Mouse (Mus musculus): ENCODE measurements around the gene Rpl31. TPM values are rescaled to one million over a fixed set of nuclear protein-coding genes. Genes with fewer than 3 reads are reported as not detected.

Gene Rpl31
- total RNA-seq, 1 experiment: 1,395 TPM

DNA sequence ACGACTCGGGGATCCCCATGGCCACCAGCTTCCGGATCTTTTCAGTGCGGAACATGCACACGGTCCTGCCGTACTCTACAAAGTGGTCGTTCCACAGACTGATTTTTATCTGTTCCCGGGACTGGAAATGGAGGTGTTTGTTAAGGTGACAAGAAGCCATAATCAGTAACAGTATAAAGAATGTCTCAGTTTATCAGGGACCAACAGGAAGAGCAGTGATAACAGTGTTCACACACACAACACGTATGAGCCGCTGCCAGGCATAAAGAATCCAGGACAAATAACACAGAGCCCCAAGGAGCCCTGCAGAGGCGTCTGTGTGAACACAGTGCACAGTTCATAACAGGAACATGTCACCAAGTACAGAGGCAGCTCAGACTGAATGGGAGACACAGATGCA lies 21.7 kb downstream of the Rpl31 start:
- no peaks in the 10 kb centered on the region; the same call in 1 of the 2 replicates for H3K36me3 ChIP-seq (ENCODE audit: control insufficient read depth, insufficient read depth, low read length, poor library complexity, severe bottlenecking)
- in situ Hi-C loops (cut with MboI; ENCODE audit: low sequenced_read_pairs in 2 of 2, unreplicated experiment in 2 of 2): loop anchor here in 1 of 2 experiments (25.0 kb wide), 1 partner anchor 123 kb away; no protein-coding TSS in a partner anchor
- no peak overlapping the region for H3K27ac ChIP-seq (ENCODE audit: insufficient read depth, low read depth, low read length, poor library complexity, severe bottlenecking)
- no peaks in the 10 kb centered on the region for H3K9me3 ChIP-seq (ENCODE audit: control insufficient read depth, insufficient read depth, low read depth, low read length)
- H3K9ac ChIP-seq (ENCODE audit: insufficient read depth, low read depth, low read length, poor library complexity, severe bottlenecking): no peak overlapping the region
- H3K4me1 ChIP-seq (ENCODE audit: control insufficient read depth in 2 of 2, insufficient read depth in 2 of 2, low read length in 2 of 2, poor library complexity in 1 of 2): no peaks in the 10 kb centered on the region
- H3K4me3 ChIP-seq (ENCODE audit: insufficient read depth in 1 of 2, low read depth in 1 of 2, low read length in 2 of 2, poor library complexity in 1 of 2, severe bottlenecking in 1 of 2): no peak overlapping the region
- no peak for DNase-seq (ENCODE audit: low read depth, low spot score)
- TF ChIP-seq MAFK (IDR thresholded peaks at IDR 0.05; ENCODE audit: insufficient read depth, low read depth, low read length): no peak
- TF ChIP-seq ZC3H11A (IDR thresholded peaks at IDR 0.05; ENCODE audit: borderline replicate concordance, low read depth, low read length): no peak
- no peak for TF ChIP-seq CHD2 (IDR thresholded peaks at IDR 0.05; ENCODE audit: low read depth, low read length)
- no peak for TF ChIP-seq HCFC1 (IDR thresholded peaks at IDR 0.05; ENCODE audit: borderline replicate concordance, insufficient read depth, low read length)
- no peak for TF ChIP-seq ZNF384 (IDR thresholded peaks at IDR 0.05; ENCODE audit: low read depth, low read length)

DNA sequence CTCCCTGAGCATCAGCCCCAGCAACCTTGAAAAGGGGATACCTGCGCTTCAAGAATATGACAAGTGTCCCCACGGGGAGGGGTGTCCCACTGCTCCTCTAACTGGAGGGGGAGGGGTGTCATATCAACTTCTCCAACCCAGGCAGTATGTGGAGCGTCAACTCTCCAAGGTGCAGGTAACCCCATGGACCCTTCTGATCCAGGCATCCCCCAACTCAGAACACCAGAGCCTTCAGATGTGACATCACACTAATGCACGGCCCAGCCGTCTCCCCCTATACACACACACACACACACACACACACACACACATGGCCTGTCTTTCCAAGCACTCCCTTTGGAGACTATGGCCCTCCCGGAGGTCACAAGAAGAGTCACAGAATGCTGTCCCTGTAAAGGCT lies 24.0 kb downstream of the Rpl31 start:
- TF ChIP-seq ZC3H11A (IDR thresholded peaks at IDR 0.05; ENCODE audit: borderline replicate concordance, low read depth, low read length): no peak
- TF ChIP-seq MAFK (IDR thresholded peaks at IDR 0.05; ENCODE audit: insufficient read depth, low read depth, low read length): no peak
- TF ChIP-seq HCFC1 (IDR thresholded peaks at IDR 0.05; ENCODE audit: borderline replicate concordance, insufficient read depth, low read length): no peak
- no peak for TF ChIP-seq CHD2 (IDR thresholded peaks at IDR 0.05; ENCODE audit: low read depth, low read length)
- TF ChIP-seq ZNF384 (IDR thresholded peaks at IDR 0.05; ENCODE audit: low read depth, low read length): no peak
- DNase-seq (ENCODE audit: low read depth, low spot score): no peak
- H3K9me3 ChIP-seq (ENCODE audit: control insufficient read depth, insufficient read depth, low read depth, low read length): no peaks in the 10 kb centered on the region
- in situ Hi-C loops (cut with MboI; ENCODE audit: low sequenced_read_pairs in 2 of 2, unreplicated experiment in 2 of 2): loop anchor here in 1 of 2 experiments (25.0 kb wide), 1 partner anchor 121 kb away; no protein-coding TSS in a partner anchor
- no peak overlapping the region for H3K9ac ChIP-seq (ENCODE audit: insufficient read depth, low read depth, low read length, poor library complexity, severe bottlenecking)
- no peaks in the 10 kb centered on the region for H3K36me3 ChIP-seq (ENCODE audit: control insufficient read depth, insufficient read depth, low read length, poor library complexity, severe bottlenecking)
- no peak overlapping the region for H3K27ac ChIP-seq (ENCODE audit: insufficient read depth, low read depth, low read length, poor library complexity, severe bottlenecking)
- H3K4me1 ChIP-seq (ENCODE audit: control insufficient read depth in 2 of 2, insufficient read depth in 2 of 2, low read length in 2 of 2, poor library complexity in 1 of 2): no peaks in the 10 kb centered on the region
- H3K4me3 ChIP-seq (ENCODE audit: insufficient read depth in 1 of 2, low read depth in 1 of 2, low read length in 2 of 2, poor library complexity in 1 of 2, severe bottlenecking in 1 of 2): no peak overlapping the region

DNA sequence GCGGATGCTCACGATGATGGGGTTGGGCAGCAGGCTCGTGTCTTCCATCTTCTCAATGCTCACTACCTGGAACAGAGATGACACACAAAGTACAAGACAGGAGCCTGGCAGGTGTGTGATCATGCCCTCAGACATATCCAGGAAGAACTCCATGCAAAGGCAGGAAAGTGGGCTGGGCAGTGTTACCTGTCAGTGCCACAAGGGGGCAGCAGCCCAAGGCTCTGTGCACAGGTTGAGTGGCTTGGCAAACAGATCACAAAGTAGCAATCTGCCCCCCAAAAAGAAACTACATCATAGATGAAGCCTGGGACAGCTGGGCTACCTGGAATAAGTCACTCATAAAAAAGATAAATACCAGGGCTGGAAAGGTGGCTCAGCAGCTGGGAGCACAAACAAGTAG lies 24.5 kb downstream of the Rpl31 start:
- TF ChIP-seq ZC3H11A (IDR thresholded peaks at IDR 0.05; ENCODE audit: borderline replicate concordance, low read depth, low read length): peak; percentile 70; the same call in 1 of the 2 replicates
- TF ChIP-seq CHD2 (IDR thresholded peaks at IDR 0.05; ENCODE audit: low read depth, low read length): no peak
- TF ChIP-seq ZNF384 (IDR thresholded peaks at IDR 0.05; ENCODE audit: low read depth, low read length): no peak
- no peak for TF ChIP-seq MAFK (IDR thresholded peaks at IDR 0.05; ENCODE audit: insufficient read depth, low read depth, low read length)
- no peak for TF ChIP-seq HCFC1 (IDR thresholded peaks at IDR 0.05; ENCODE audit: borderline replicate concordance, insufficient read depth, low read length)
- no peaks in the 10 kb centered on the region for H3K4me1 ChIP-seq (ENCODE audit: control insufficient read depth in 2 of 2, insufficient read depth in 2 of 2, low read length in 2 of 2, poor library complexity in 1 of 2)
- no peaks in the 10 kb centered on the region for H3K9me3 ChIP-seq (ENCODE audit: control insufficient read depth, insufficient read depth, low read depth, low read length)
- DNase-seq (ENCODE audit: low read depth, low spot score): peak; percentile 66
- in situ Hi-C loops (cut with MboI; ENCODE audit: low sequenced_read_pairs in 2 of 2, unreplicated experiment in 2 of 2): loop anchor here in 1 of 2 experiments (25.0 kb wide), 1 partner anchor 120 kb away; no protein-coding TSS in a partner anchor
- no peak overlapping the region for H3K9ac ChIP-seq (ENCODE audit: insufficient read depth, low read depth, low read length, poor library complexity, severe bottlenecking)
- no peak overlapping the region for H3K4me3 ChIP-seq (ENCODE audit: insufficient read depth in 1 of 2, low read depth in 1 of 2, low read length in 2 of 2, poor library complexity in 1 of 2, severe bottlenecking in 1 of 2)
- no peak overlapping the region for H3K27ac ChIP-seq (ENCODE audit: insufficient read depth, low read depth, low read length, poor library complexity, severe bottlenecking)
- H3K36me3 ChIP-seq (ENCODE audit: control insufficient read depth, insufficient read depth, low read length, poor library complexity, severe bottlenecking): no peaks in the 10 kb centered on the region

DNA sequence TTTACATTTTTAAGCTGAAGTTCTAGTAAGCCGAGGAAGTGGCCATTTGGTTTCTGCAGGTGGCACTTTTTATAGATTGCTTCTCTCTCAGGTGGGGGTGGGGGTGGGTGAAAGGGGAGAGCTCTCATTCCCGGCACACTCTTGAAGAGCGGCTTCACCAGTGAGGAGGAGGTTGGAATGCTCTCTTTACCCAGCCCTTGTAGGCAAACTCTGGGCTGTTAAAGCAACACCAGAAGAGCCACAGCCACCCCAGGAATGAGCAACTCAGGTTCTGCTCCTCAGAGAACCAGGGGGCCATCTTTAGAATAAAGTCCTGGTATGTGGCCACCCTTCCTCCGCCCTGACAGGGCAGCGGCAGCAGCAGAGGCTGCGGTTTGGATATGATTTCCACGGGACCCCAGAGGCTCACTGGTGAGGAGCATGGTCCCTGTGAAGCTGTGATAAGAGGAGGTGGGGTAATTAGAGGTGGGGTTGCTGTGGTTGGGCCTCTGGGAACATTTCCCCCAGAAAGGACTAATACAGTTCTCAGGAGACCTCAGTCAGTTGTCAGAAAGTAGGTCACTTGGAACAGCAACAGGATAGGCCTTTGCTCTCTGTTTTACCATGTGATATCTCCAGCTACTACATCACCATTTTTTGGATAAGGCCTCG lies 25.7 kb downstream of the Rpl31 start:
- no peak overlapping the region for H3K9ac ChIP-seq (ENCODE audit: insufficient read depth, low read depth, low read length, poor library complexity, severe bottlenecking)

More for the DNA sequence above, 25.7 kb downstream of the Rpl31 start:
- TF ChIP-seq ZC3H11A (IDR thresholded peaks at IDR 0.05; ENCODE audit: borderline replicate concordance, low read depth, low read length) (no peak), CHD2 (IDR thresholded peaks at IDR 0.05; ENCODE audit: low read depth, low read length) (no peak), ZNF384 (IDR thresholded peaks at IDR 0.05; ENCODE audit: low read depth, low read length) (no peak), MAFK (IDR thresholded peaks at IDR 0.05; ENCODE audit: insufficient read depth, low read depth, low read length) (no peak)
- no peak overlapping the region for H3K4me3 ChIP-seq (ENCODE audit: insufficient read depth in 1 of 2, low read depth in 1 of 2, low read length in 2 of 2, poor library complexity in 1 of 2, severe bottlenecking in 1 of 2)
- DNase-seq (ENCODE audit: low read depth, low spot score): no peak
- H3K27ac ChIP-seq (ENCODE audit: insufficient read depth, low read depth, low read length, poor library complexity, severe bottlenecking): no peak overlapping the region
- in situ Hi-C loops (cut with MboI; ENCODE audit: low sequenced_read_pairs in 2 of 2, unreplicated experiment in 2 of 2): loop anchor here in 1 of 2 experiments (25.0 kb wide), 1 partner anchor 119 kb away; no protein-coding TSS in a partner anchor
- no peaks in the 10 kb centered on the region for H3K9me3 ChIP-seq (ENCODE audit: control insufficient read depth, insufficient read depth, low read depth, low read length)
- H3K4me1 ChIP-seq (ENCODE audit: control insufficient read depth in 2 of 2, insufficient read depth in 2 of 2, low read length in 2 of 2, poor library complexity in 1 of 2): no peaks in the 10 kb centered on the region
- no peaks in the 10 kb centered on the region for H3K36me3 ChIP-seq (ENCODE audit: control insufficient read depth, insufficient read depth, low read length, poor library complexity, severe bottlenecking)
